Mouse (Mus musculus) CH12.LX (cell line): ENCODE data around the gene Smim15. TPM values are rescaled to one million over a fixed set of nuclear protein-coding genes. Genes with fewer than 3 reads are reported as not detected.

Source experiments
- DNase-seq: peaks from one replicate; pipeline ENCODE4 v3.0.0-alpha.2; 2013; ENCODE audit errors: extremely low read depth
- H3K27ac ChIP-seq: 2 replicates; pipeline ENCODE4 v1.5.1; 2012; ENCODE audit warnings: low read depth, mild to moderate bottlenecking, control low read depth, moderate library complexity; ENCODE audit not compliant: insufficient read depth
- H3K27me3 ChIP-seq: replicated peaks from 2 replicates; pipeline ENCODE3; 2012; ENCODE audit warnings: inconsistent platforms
- H3K36me3 ChIP-seq, 2 experiments: replicated peaks in 1 of 2; 2 replicates each; pipeline versions ENCODE3 to v1.6.1; 2012; ENCODE audit warnings: inconsistent platforms in 1 of 2, low read length in 1 of 2, mild to moderate bottlenecking in 1 of 2, mixed read lengths in 1 of 2, moderate library complexity in 1 of 2; ENCODE audit not compliant: control insufficient read depth in 1 of 2, insufficient read depth in 1 of 2
- H3K4me1 ChIP-seq, 2 experiments: 2 replicates each; pipeline ENCODE4 v1.6.1; 2012; ENCODE audit warnings: inconsistent platforms in 1 of 2, moderate library complexity in 1 of 2; ENCODE audit not compliant: insufficient read depth in 2 of 2, control insufficient read depth in 1 of 2
- H3K4me2 ChIP-seq: 2 replicates; pipeline ENCODE4 v1.6.1; 2012; ENCODE audit warnings: low read depth, mild to moderate bottlenecking, control low read depth; ENCODE audit not compliant: poor library complexity, insufficient read depth, severe bottlenecking
- H3K4me3 ChIP-seq, 3 experiments: fragments of 150-350 bp in 1 of 3; sonication (generic) in 1 of 3; replicated peaks in 1 of 3; 2 replicates each; pipeline versions ENCODE3 to v1.5.1; 2011 to 2012; ENCODE audit warnings: low read depth in 2 of 3, low read length in 2 of 3, mild to moderate bottlenecking in 2 of 3, moderate library complexity in 2 of 3, control low read depth in 1 of 3, improper control_type of control experiment in 1 of 3, inconsistent platforms in 1 of 3, mixed read lengths in 1 of 3; ENCODE audit not compliant: poor library complexity in 1 of 3
- H3K79me2 ChIP-seq: replicated peaks from 2 replicates; pipeline ENCODE4 v1.6.1; 2012; ENCODE audit warnings: mild to moderate bottlenecking, moderate library complexity; ENCODE audit not compliant: control insufficient read depth, poor library complexity, insufficient read depth, severe bottlenecking; ENCODE audit errors: extremely low read depth
- H3K9ac ChIP-seq: 2 replicates; pipeline ENCODE4 v1.6.1; 2012; ENCODE audit warnings: low read depth, mild to moderate bottlenecking, control low read depth, moderate library complexity; ENCODE audit not compliant: insufficient read depth
- H3K9me3 ChIP-seq: replicated peaks from 2 replicates; pipeline ENCODE3; 2012; ENCODE audit warnings: low read length, inconsistent platforms, mixed read lengths
- BHLHE40 ChIP-seq: IDR thresholded peaks from 2 replicates; pipeline ENCODE4 v1.6.1; 2011; ENCODE audit warnings: mild to moderate bottlenecking, low read depth, low read length, improper control_type of control experiment
- CHD1 ChIP-seq: IDR thresholded peaks from 2 replicates; pipeline ENCODE4 v1.6.1; 2012; ENCODE audit warnings: low read depth, low read length, improper control_type of control experiment, inconsistent platforms
- E2F4 ChIP-seq: IDR thresholded peaks from 2 replicates; pipeline ENCODE4 v1.6.1; 2011; ENCODE audit warnings: low read depth, low read length, improper control_type of control experiment; ENCODE audit not compliant: insufficient replicate concordance
- ELF1 ChIP-seq: IDR thresholded peaks from 2 replicates; pipeline ENCODE4 v1.6.1; 2014; ENCODE audit warnings: low read depth, mild to moderate bottlenecking, inconsistent platforms, low read length, improper control_type of control experiment
- EP300 ChIP-seq: IDR thresholded peaks from 2 replicates; pipeline ENCODE4 v1.6.1; 2011; ENCODE audit warnings: low read length, improper control_type of control experiment
- ETS1 ChIP-seq: conservative IDR thresholded peaks from 2 replicates; pipeline ENCODE4 v1.6.1; 2012; ENCODE audit warnings: low read depth, mild to moderate bottlenecking, inconsistent platforms, low read length, improper control_type of control experiment, moderate library complexity
- JUND ChIP-seq: conservative IDR thresholded peaks from 2 replicates; pipeline ENCODE4 v1.6.1; 2011; ENCODE audit warnings: low read depth, low read length, improper control_type of control experiment
- KAT2A ChIP-seq: IDR thresholded peaks from 2 replicates; pipeline ENCODE4 v1.6.1; 2012; ENCODE audit warnings: low read length, improper control_type of control experiment, inconsistent platforms; ENCODE audit not compliant: insufficient replicate concordance
- NELFE ChIP-seq: IDR thresholded peaks from 2 replicates; pipeline ENCODE4 v1.6.1; 2011; ENCODE audit warnings: low read depth, low read length, improper control_type of control experiment
- POLR2AphosphoS2 ChIP-seq: IDR thresholded peaks from 2 replicates; pipeline ENCODE4 v1.6.1; 2011; ENCODE audit warnings: low read depth, low read length, improper control_type of control experiment
- RAD21 ChIP-seq: IDR thresholded peaks from 2 replicates; pipeline ENCODE4 v1.6.1; 2011; ENCODE audit warnings: low read depth, mild to moderate bottlenecking, low read length, improper control_type of control experiment, moderate library complexity
- RCOR1 ChIP-seq: conservative IDR thresholded peaks from 2 replicates; pipeline ENCODE4 v1.6.1; 2012; ENCODE audit warnings: low read depth, mild to moderate bottlenecking, inconsistent platforms, low read length, improper control_type of control experiment
- SMC3 ChIP-seq: IDR thresholded peaks from 2 replicates; pipeline ENCODE4 v1.6.1; 2011; ENCODE audit warnings: low read depth, low read length, improper control_type of control experiment
- TCF12 ChIP-seq: IDR thresholded peaks from 2 replicates; pipeline ENCODE4 v1.6.1; 2014; ENCODE audit warnings: low read depth, mild to moderate bottlenecking, inconsistent platforms, low read length, improper control_type of control experiment
- UBTF ChIP-seq: IDR thresholded peaks from 2 replicates; pipeline ENCODE4 v1.6.1; 2012; ENCODE audit warnings: low read depth, mild to moderate bottlenecking, inconsistent platforms, low read length, improper control_type of control experiment, moderate library complexity
- USF1 ChIP-seq: IDR thresholded peaks from 2 replicates; pipeline ENCODE4 v1.6.1; 2014; ENCODE audit warnings: low read depth, mild to moderate bottlenecking, inconsistent platforms, low read length, improper control_type of control experiment
- USF2 ChIP-seq: conservative IDR thresholded peaks from 2 replicates; pipeline ENCODE4 v1.6.1; 2011; ENCODE audit warnings: low read depth, low read length, improper control_type of control experiment
- ZKSCAN1 ChIP-seq: IDR thresholded peaks from 2 replicates; pipeline ENCODE4 v1.6.1; 2012; ENCODE audit warnings: low read depth, inconsistent platforms, low read length, improper control_type of control experiment, borderline replicate concordance
- dilution Hi-C: fragments of 300-500 bp; cut with MboI; formaldehyde crosslinking; loops from 2 replicates; pipeline ENCODE4 v1.14.3; 2020; ENCODE audit warnings: low sequenced_read_pairs; ENCODE audit not compliant: extremely low pct_unique_long_range_greater_than_20kb, extremely low pct_ligation_motif_present
- in situ Hi-C: fragments of 300-500 bp; cut with MboI; formaldehyde crosslinking; loops from 3 replicates; pipeline ENCODE4 v1.14.3; 2019; ENCODE audit warnings: low sequenced_read_pairs, low pct_ligation_motif_present, low pct_unique_long_range_greater_than_20kb, mixed read lengths
- polyA plus RNA-seq: library from polyadenylated mRNA; unstranded; fragments of >175 nt; gene quantifications from 2 replicates; pipeline ENCODE4 v1.2.1, GENCODE M21; 2012; ENCODE audit warnings: low read depth; ENCODE audit not compliant: insufficient read length
- total RNA-seq, 2 experiments: library from RNA; depleted of rRNA; stranded (reverse); fragments of 300-350 nt in 1 of 2; fragments of >200 nt in 1 of 2; gene quantifications; 2 replicates each; pipeline ENCODE4 v1.2.3; 2012 to 2014

The Smim15 gene
- total and polyA plus RNA-seq, 3 experiments = 32.8 to 114 (median 62.8) TPM

- H3K27me3 ChIP-seq = no peaks in the 10 kb centered on the region
- TF ChIP-seq ZKSCAN1 (no peak), ELF1 (no peak), JUND (no peak), SMC3 (no peak), KAT2A (no peak), E2F4 (no peak), RCOR1 (no peak), EP300 (no peak), POLR2AphosphoS2 (no peak), USF2 (no peak), USF1 (no peak), BHLHE40 (no peak), CHD1 (no peak), ETS1 (no peak), UBTF (no peak), NELFE (no peak), TCF12 (no peak), RAD21 (no peak)
- TF ChIP-seq, all 38 proteins: peak for 0
- Histone ChIP-seq H3K4me1 (peaks cover 4 to 23% of the 10 kb centered on the region in 2 experiments), H3K4me3 (no peak overlapping the region), H3K4me2 (no peak overlapping the region), H3K36me3 (peaks cover 0 to 25% of the 10 kb centered on the region in 2 experiments), H3K9me3 (no peaks in the 10 kb centered on the region), H3K9ac (no peak overlapping the region), H3K27ac (no peak overlapping the region), H3K79me2 (no peaks in the 10 kb centered on the region)
- in situ Hi-C loops = no loop called here
- no peak for DNase-seq
- dilution Hi-C loops = no loop called here
These were observed 16.1 kb downstream of the Smim15 start for GRCm38 (mm10) chr13:108060286-108060885.

DNA sequence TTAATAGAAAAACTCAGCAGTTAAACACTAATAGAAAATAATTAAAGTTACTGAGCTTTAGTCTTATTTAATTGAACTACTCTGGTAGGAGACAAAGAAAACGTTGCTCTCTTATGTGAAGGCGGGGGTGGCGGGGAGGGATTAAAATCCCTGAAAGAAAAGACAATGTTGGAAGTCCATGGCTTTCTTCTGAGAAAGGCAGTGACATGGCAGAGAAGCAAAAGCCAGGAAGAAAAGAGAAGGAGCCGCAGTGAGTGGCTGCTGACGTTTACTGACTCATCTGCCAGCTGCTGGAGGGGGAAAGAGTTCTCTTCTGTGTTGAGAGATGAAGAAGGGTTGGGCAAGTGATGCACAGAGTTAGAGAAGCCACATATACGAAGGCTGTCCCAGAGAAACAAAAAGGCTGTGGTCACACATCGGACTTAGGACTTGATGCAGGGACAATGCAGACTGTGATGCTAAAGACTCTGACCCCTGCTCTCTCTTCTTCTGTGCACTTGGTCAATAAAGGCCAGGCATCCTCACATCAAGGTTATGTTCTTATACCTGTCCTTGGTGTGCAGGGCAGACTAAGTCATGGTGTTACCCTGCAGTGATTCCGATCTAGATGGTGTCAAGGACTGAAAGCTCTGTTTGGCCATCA is 16.8 kb downstream of the Smim15 start:
- in situ Hi-C loops = no loop called here
- no peak for TF ChIP-seq ETS1
- Histone ChIP-seq H3K27me3 (no peaks in the 10 kb centered on the region), H3K79me2 (no peaks in the 10 kb centered on the region), H3K9ac (no peak overlapping the region), H3K4me2 (no peak overlapping the region), H3K4me1 (peaks cover 4 to 23% of the 10 kb centered on the region in 2 experiments), H3K36me3 (peaks cover 0 to 25% of the 10 kb centered on the region in 2 experiments), H3K27ac (no peak overlapping the region), H3K9me3 (no peaks in the 10 kb centered on the region), H3K4me3 (no peak overlapping the region)
- dilution Hi-C loops = no loop called here
- no peak for DNase-seq
